Mouse (Mus musculus) limb, embryonic 14.5 days (tissue): Measurements from ENCODE around the gene Itgb2l. TPM values are rescaled to one million over a fixed set of nuclear protein-coding genes. Genes with fewer than 3 reads are reported as not detected.
"Not testable (repeated sequence)": the region's sequence is repeated elsewhere in the genome, so short reads cannot be mapped to it uniquely, and the experiment has no call there.

Source experiments
- ATAC-seq: fragments of 200-750 bp; cut with Nextera tagmentation; 2 replicates; pipeline ENCODE4 v1.8.0; 2017; ENCODE audit warnings: low read depth, moderate number of reproducible peaks, moderate TSS enrichment; ENCODE audit not compliant: low FRiP score
- DNase-seq: peaks from one replicate; pipeline ENCODE4 v3.0.0-alpha.2; 2015; ENCODE audit warnings: low spot score
- H3K27ac ChIP-seq: fragments of 300-500 bp; sonication (generic); replicated peaks from 2 replicates; pipeline ENCODE4 v1.5.1; 2014; ENCODE audit warnings: low read depth, mild to moderate bottlenecking, low read length, moderate library complexity, mixed read lengths
- H3K27me3 ChIP-seq: fragments of 300-500 bp; sonication (generic); 2 replicates; pipeline ENCODE4 v1.6.1; 2014; ENCODE audit warnings: low read length, mixed read lengths; ENCODE audit not compliant: control insufficient read depth, insufficient read depth
- H3K36me3 ChIP-seq: fragments of 300-500 bp; sonication (generic); 2 replicates; pipeline ENCODE4 v1.6.1; 2014; ENCODE audit warnings: mild to moderate bottlenecking, low read length, moderate library complexity, mixed read lengths; ENCODE audit not compliant: control insufficient read depth, insufficient read depth
- H3K4me1 ChIP-seq: fragments of 300-500 bp; sonication (generic); 2 replicates; pipeline ENCODE4 v1.6.1; 2014; ENCODE audit warnings: antibody characterized with exemption, low read length, mixed read lengths; ENCODE audit not compliant: control insufficient read depth, insufficient read depth
- H3K4me2 ChIP-seq: fragments of 300-500 bp; sonication (generic); replicated peaks from 2 replicates; pipeline ENCODE4 v1.6.1; 2014; ENCODE audit warnings: low read depth, mild to moderate bottlenecking, low read length, moderate library complexity; ENCODE audit not compliant: severe bottlenecking
- H3K4me3 ChIP-seq: fragments of 300-500 bp; sonication (generic); replicated peaks from 2 replicates; pipeline ENCODE4 v1.5.1; 2014; ENCODE audit warnings: low read length
- H3K9ac ChIP-seq: fragments of 300-500 bp; sonication (generic); 2 replicates; pipeline ENCODE4 v1.6.1; 2014; ENCODE audit warnings: mild to moderate bottlenecking, low read depth, low read length, moderate library complexity; ENCODE audit not compliant: severe bottlenecking
- H3K9me3 ChIP-seq: fragments of 300-500 bp; sonication (generic); 2 replicates; pipeline ENCODE4 v1.6.1; 2016; ENCODE audit warnings: low read length; ENCODE audit not compliant: control insufficient read depth
- POLR2A ChIP-seq: fragments of 200-500 bp; IDR thresholded peaks from 2 replicates; pipeline ENCODE4 v1.8.0; 2012; ENCODE audit warnings: inconsistent platforms, mild to moderate bottlenecking, moderate library complexity, borderline replicate concordance; ENCODE audit not compliant: insufficient read depth, insufficient read length; ENCODE audit errors: extremely low read depth
- WGBS: fragments of 180-500 bp; shearing (Covaris S2); extraction: QIAGEN DNeasy Blood & Tissue Kit; methylation state at CpG from one replicate; pipeline ENCODE4 v1.1.7; 2014; 5-methylcytosine and 5-hydroxymethylcytosine counted together
- polyA plus RNA-seq, 2 experiments: library from polyadenylated mRNA; depleted of rRNA in 1 of 2; stranded (reverse) in 1 of 2; unstranded in 1 of 2; fragments of >200 nt; fragmentation: Nextera tagmentation in 1 of 2; extraction: Ambion mirVana in 1 of 2; gene quantifications; 2 replicates each; pipeline versions ENCODE4 v1.2.1 to v1.2.3; 2012 to 2014

The Itgb2l gene
- polyA plus RNA-seq, 2 experiments = 0.05 to 0.07 TPM

DNA sequence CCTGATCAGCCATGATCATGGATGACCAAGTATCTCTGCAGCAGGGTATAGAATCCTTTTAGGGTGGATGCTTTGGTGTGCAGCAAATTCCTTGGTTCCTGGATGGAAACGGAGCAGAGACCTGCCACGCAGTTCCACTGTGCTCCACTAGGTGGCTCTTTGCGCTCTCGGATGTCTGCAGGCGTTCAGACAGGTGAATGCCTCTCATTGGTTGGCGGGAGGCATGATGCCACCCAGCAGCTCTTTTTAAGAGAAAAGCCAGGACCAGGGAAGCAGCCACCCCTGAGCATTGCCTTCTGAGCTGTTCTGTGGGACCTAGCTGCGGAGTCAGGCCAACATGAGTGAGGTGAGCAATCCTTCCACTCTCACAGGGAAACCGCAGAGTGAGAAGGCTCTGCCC is 24.0 kb upstream of the Itgb2l start, which contains the start of gene Pcp4:
Gene Pcp4 (plus strand): TSS at position 162 of the 400 bp plus-strand sequence.
- no peak within 1 kb of the TSS for H3K9ac ChIP-seq
- H3K36me3 ChIP-seq = no peaks in the 10 kb centered on the region
- TF ChIP-seq POLR2A = no peak
- no peaks in the 10 kb centered on the region; the same call in 1 of the 2 replicates for H3K27me3 ChIP-seq
- no peak within 1 kb of the TSS for H3K4me3 ChIP-seq
- peak; percentile 72 for DNase-seq
- 0 out of 2 replicates have a peak, but pooled peaks cover 4% of the 10 kb centered on the region for H3K4me1 ChIP-seq
- H3K9me3 ChIP-seq = no peaks in the 10 kb centered on the region
- WGBS = 10% methylated on average over 8 of the region's 8 CpGs
- H3K27ac ChIP-seq = no peak within 1 kb of the TSS
- H3K4me2 ChIP-seq = no peak within 1 kb of the TSS
- ATAC-seq = no peak; the same call in 1 of the 2 replicates

GRCm38 (mm10) chr16:96460788-96461187 is 17.4 kb upstream of the Itgb2l start:
- H3K9me3 ChIP-seq = no peaks in the 10 kb centered on the region
- no peaks in the 10 kb centered on the region for H3K27me3 ChIP-seq
- H3K4me3 ChIP-seq = no peak overlapping the region
- H3K4me2 ChIP-seq = no peak overlapping the region
- TF ChIP-seq POLR2A = no peak
- no peak overlapping the region for H3K27ac ChIP-seq
- no peak overlapping the region for H3K9ac ChIP-seq
- ATAC-seq (no peak), DNase-seq (no peak)
- WGBS = 54% methylated on average over 3 of the region's 3 CpGs
- H3K4me1 ChIP-seq = no peaks in the 10 kb centered on the region
- no peaks in the 10 kb centered on the region for H3K36me3 ChIP-seq

DNA sequence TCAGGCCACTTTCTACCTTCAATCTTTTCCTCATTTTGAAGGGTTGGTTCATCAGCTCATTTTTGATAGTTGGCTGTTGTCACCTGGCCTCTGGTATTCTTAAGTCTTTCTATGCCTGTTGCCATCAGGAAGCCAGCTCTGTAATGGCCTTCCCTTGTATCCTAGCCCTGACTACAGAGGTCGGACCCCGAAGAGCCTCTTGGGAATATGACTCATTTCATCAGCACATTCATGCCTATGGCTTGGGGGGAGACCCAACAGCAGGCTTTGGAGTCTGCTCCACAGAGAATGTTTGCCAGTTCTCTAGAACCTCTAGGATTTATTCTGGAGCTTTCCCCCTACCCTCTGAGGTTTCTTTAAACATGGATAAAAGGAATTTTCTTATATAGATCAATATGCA is 15.9 kb upstream of the Itgb2l start:
- Histone ChIP-seq H3K36me3 (no peaks in the 10 kb centered on the region), H3K9ac (no peak overlapping the region), H3K27me3 (no peaks in the 10 kb centered on the region), H3K27ac (no peak overlapping the region), H3K4me3 (no peak overlapping the region), H3K9me3 (no peaks in the 10 kb centered on the region), H3K4me2 (no peak overlapping the region), H3K4me1 (no peaks in the 10 kb centered on the region)
- 85% methylated on average over 2 of the region's 2 CpGs for WGBS
- ATAC-seq (no peak), DNase-seq (no peak)
- TF ChIP-seq POLR2A = no peak

DNA sequence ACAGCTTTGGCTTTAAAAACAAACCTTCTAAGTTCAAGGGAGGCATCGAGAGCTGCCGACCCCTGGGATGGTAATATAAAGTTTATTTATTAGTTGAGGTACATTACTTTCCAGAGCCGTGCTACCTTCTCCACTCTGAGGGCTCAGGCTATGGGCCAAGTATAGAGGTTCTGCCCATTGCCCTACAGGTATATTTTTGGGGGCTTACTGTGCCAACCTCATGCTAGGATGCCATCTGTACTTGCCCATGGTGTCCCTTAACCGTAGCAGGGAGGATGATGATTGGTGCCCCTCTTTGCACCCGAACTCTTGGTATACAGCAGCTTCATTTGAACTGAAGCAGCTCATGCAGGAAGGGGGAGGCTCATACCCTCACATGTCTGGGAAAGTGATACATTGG is 14.2 kb upstream of the Itgb2l start:
- Histone ChIP-seq H3K4me2 (no peak overlapping the region), H3K4me3 (no peak overlapping the region), H3K9me3 (no peaks in the 10 kb centered on the region), H3K27ac (no peak overlapping the region), H3K27me3 (no peaks in the 10 kb centered on the region), H3K9ac (no peak overlapping the region), H3K4me1 (no peaks in the 10 kb centered on the region), H3K36me3 (no peaks in the 10 kb centered on the region)
- TF ChIP-seq POLR2A = no peak
- no peak for ATAC-seq
- 69% methylated on average over 5 of the region's 5 CpGs for WGBS
- DNase-seq = no peak

DNA sequence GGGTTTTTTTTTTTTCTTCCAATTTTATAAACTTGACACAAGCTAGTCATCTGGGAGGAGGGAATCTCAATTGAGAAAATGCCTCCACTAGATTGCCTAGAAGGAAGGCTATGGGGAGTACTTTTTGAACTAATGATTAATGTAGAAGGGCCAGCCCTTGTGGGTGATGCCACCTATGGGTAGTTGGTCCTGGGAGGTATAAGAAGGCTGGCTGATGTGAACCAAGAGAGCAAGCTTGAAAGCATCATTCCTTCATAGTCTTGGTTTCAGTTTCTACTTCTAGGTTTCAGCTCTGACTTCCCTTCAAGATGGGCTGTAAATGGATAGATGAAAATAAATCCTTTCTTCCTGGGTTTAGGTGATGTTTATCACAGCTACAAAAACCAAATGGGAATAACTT is 10.7 kb upstream of the Itgb2l start:
- Histone ChIP-seq H3K36me3 (no peaks in the 10 kb centered on the region), H3K27me3 (no peaks in the 10 kb centered on the region), H3K9me3 (no peaks in the 10 kb centered on the region), H3K4me3 (no peak overlapping the region), H3K27ac (no peak overlapping the region), H3K4me1 (no peaks in the 10 kb centered on the region), H3K9ac (no peak overlapping the region), H3K4me2 (no peak overlapping the region)
- no peak for TF ChIP-seq POLR2A
- ATAC-seq = no peak
- DNase-seq = no peak

GRCm38 (mm10) chr16:96450871-96451270 is 7.5 kb upstream of the Itgb2l start:
- not testable (repeated sequence) for ATAC-seq, H3K9ac ChIP-seq, H3K4me3 ChIP-seq, H3K36me3 ChIP-seq, H3K9me3 ChIP-seq, H3K4me2 ChIP-seq, H3K27me3 ChIP-seq, H3K27ac ChIP-seq, DNase-seq, H3K4me1 ChIP-seq
- WGBS = 96% methylated on average over 12 of the region's 16 CpGs
